Mouse (Mus musculus): ENCODE results near the gene Selenon. TPM values are rescaled to one million over a fixed set of nuclear protein-coding genes. Genes with fewer than 3 reads are reported as not detected.
"Not testable (repeated sequence)": the region's sequence is repeated elsewhere in the genome, so short reads cannot be mapped to it uniquely, and the experiment has no call there.

The Selenon gene
- total and polyA plus RNA-seq, 2 experiments from 2014 or later = 13.4 to 17.9 TPM

DNA sequence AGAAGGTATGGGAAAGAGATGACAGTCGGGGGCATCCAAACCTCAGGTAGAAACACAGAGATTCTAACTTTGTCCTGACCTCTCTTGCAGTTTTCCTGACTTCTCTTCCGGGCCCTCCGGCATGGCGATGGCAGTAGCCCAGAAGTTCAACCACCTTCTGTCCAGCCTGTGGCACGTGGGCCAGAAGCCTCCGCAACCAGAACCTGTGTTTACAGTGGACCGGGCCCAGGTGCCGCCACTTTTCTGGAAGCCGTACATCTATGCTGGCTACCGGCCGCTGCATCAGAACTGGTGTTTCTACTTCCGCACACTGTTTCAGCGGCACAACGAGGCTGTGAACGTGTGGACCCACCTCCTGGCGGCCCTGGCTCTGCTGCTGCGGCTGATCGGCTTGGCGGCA, 45.3 kb downstream of the Selenon start:
- Histone ChIP-seq H3K4me1 (ENCODE audit: insufficient read depth) (no peaks in the 10 kb centered on the region), H3K4me2 (ENCODE audit: low read depth) (no peak overlapping the region), H3K27ac (ENCODE audit: low read depth, low read length) (no peak overlapping the region), H3K9me3 (ENCODE audit: low read length) (no peaks in the 10 kb centered on the region), H3K27me3 (ENCODE audit: insufficient read depth, low read length) (no peaks in the 10 kb centered on the region), H3K4me3 (ENCODE audit: low read depth, low read length) (no peak overlapping the region), H3K9ac (no peak overlapping the region), H3K36me3 (ENCODE audit: insufficient read depth) (peaks cover 19% of the 10 kb centered on the region)
- ATAC-seq (no peak), DNase-seq (no peak)
- WGBS = 89% methylated on average over 19 of the region's 19 CpGs
- no peak for TF ChIP-seq CTCF (IDR thresholded peaks at IDR 0.05; ENCODE audit: low read depth)

DNA sequence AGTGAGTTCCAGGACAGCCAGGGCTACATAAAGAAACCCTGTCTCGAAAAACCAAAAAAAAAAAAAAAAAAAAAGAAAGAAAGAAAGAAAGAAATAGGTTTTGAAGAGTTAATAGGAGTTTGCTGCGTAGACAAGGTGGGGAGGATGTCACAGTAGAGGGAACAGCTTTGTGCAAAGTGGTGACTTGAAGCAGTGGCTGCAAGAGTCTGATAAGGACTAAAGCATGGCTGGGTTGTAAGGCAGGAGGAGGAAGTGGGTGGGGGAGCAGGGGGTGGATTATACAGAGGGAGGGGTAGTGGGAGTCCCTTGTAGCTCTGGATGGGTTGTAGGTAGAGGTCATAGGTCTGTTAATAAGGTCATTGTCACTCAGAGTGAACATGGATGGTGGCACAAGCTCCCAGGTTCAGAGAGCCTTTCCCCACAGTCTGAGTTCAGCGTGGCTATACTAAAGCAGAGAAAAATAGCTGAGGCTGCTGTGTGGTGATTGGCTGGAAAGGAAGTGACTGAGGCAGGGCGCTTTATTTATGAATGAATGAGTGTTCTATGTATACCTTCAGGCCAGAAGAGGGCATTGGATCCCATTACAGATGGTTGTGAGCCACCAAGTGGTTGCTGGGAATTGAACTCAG, 45.9 kb downstream of the Selenon start:
- 79% methylated on average over 3 of the region's 4 CpGs for WGBS
- Histone ChIP-seq H3K36me3 (ENCODE audit: insufficient read depth) (peaks cover 19% of the 10 kb centered on the region), H3K4me3 (ENCODE audit: low read depth, low read length) (no peak overlapping the region), H3K9me3 (ENCODE audit: low read length) (no peaks in the 10 kb centered on the region), H3K9ac (no peak overlapping the region), H3K27me3 (ENCODE audit: insufficient read depth, low read length) (no peaks in the 10 kb centered on the region), H3K4me1 (ENCODE audit: insufficient read depth) (no peaks in the 10 kb centered on the region), H3K27ac (ENCODE audit: low read depth, low read length) (no peak overlapping the region), H3K4me2 (ENCODE audit: low read depth) (no peak overlapping the region)
- TF ChIP-seq CTCF (IDR thresholded peaks at IDR 0.05; ENCODE audit: low read depth) = no peak
- ATAC-seq (no peak), DNase-seq (no peak)

DNA sequence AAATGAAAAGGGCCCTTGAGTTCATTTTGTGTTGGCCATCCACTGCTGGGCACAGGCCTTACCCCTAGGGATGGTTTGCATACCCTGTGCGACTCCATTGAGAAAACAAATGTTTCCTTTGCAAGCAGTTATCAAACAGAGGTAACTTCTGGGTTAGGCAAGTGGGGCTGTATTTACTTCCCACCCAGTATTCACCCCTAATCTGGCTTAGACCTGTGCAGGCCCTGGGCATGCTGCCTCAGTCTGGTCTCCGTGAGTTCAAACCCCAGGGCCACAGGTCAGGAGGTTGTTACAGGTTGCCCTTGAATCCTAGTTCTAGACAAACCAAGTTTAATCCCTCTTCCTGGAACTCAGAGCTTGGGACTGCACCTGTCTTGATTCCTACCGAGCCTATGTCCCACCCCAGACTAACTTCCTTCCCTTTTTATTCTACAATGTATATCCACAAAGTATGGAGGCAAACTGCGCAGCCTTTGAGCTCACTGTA, 46.6 kb downstream of the Selenon start:
- 90% methylated on average over 4 of the region's 4 CpGs for WGBS
- Histone ChIP-seq H3K4me1 (ENCODE audit: insufficient read depth) (no peaks in the 10 kb centered on the region), H3K9ac (no peak overlapping the region), H3K9me3 (ENCODE audit: low read length) (no peaks in the 10 kb centered on the region), H3K27ac (ENCODE audit: low read depth, low read length) (no peak overlapping the region), H3K4me2 (ENCODE audit: low read depth) (no peak overlapping the region), H3K27me3 (ENCODE audit: insufficient read depth, low read length) (no peaks in the 10 kb centered on the region), H3K36me3 (ENCODE audit: insufficient read depth) (peaks cover 19% of the 10 kb centered on the region), H3K4me3 (ENCODE audit: low read depth, low read length) (no peak overlapping the region)
- ATAC-seq (no peak), DNase-seq (no peak)
- no peak for TF ChIP-seq CTCF (IDR thresholded peaks at IDR 0.05; ENCODE audit: low read depth)

DNA sequence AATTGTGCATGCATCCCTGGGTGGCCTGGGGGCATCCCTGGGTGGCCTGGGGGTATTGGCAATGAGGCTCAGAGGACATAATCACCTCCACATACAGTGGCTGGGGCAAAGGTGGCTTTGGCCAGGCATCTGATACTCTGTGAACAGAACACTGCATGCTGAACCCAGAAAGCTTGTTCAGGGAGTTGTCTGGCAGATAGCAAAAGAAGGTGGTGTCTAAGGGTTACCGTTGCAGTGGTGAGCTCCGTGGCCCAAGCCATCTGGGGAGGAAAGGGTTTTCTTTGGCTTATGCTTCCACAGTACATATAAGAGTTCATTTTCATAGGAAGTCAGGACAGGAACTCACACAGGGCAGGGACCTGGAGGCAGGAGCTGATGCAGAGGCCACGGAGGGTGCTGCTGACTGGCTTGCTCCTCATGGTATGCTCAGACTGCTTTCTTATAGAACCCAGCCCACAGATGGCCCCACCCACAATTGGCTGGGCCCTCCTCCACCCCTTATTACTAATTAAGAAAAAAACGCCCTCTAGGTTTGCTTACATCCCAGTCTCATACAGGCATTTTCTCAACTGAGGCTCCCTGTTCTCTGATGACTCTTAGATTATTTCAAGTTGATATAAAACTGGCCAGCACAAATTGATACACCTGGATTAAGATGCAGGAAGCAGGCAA, 48.1 kb downstream of the Selenon start:
- H3K27me3 ChIP-seq (ENCODE audit: insufficient read depth, low read length) = no peaks in the 10 kb centered on the region
- no peak overlapping the region for H3K4me2 ChIP-seq (ENCODE audit: low read depth)
- ATAC-seq (no peak), DNase-seq (no peak)
- TF ChIP-seq CTCF (IDR thresholded peaks at IDR 0.05; ENCODE audit: low read depth) = no peak
- WGBS = 80% methylated on average over 4 of the region's 4 CpGs
- no peaks in the 10 kb centered on the region for H3K9me3 ChIP-seq (ENCODE audit: low read length)
- H3K4me1 ChIP-seq (ENCODE audit: insufficient read depth) = no peaks in the 10 kb centered on the region
- no peak overlapping the region for H3K4me3 ChIP-seq (ENCODE audit: low read depth, low read length)
- no peak overlapping the region for H3K27ac ChIP-seq (ENCODE audit: low read depth, low read length)
- peaks cover 19% of the 10 kb centered on the region for H3K36me3 ChIP-seq (ENCODE audit: insufficient read depth)
- H3K9ac ChIP-seq = no peak overlapping the region

DNA sequence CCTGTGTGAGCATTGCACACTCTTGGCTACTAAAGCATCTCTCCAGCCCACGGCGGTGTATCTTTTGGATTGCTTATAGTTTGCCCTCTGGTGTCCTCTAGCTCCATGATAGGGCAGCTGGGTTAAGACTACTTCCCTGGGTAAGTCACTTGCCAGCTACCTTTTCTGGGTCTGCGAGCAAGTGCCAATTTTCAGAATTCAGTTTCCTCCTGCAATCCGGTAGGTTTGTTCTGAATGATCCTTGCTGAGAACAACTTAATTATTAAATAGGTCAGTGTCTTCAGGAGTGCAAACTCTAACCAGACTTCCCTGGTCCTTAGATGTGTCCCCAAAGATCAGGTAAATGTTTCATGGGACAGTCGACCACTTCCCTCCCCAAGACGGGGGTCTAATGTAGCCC, 50.9 kb downstream of the Selenon start:
- no peaks in the 10 kb centered on the region for H3K36me3 ChIP-seq (ENCODE audit: insufficient read depth)
- TF ChIP-seq CTCF (IDR thresholded peaks at IDR 0.05; ENCODE audit: low read depth) = no peak
- no peak for DNase-seq
- H3K9me3 ChIP-seq (ENCODE audit: low read length) = no peaks in the 10 kb centered on the region
- no peak overlapping the region for H3K9ac ChIP-seq
- H3K4me2 ChIP-seq (ENCODE audit: low read depth) = no peak overlapping the region
- H3K27me3 ChIP-seq (ENCODE audit: insufficient read depth, low read length) = no peaks in the 10 kb centered on the region
- H3K4me1 ChIP-seq (ENCODE audit: insufficient read depth) = no peaks in the 10 kb centered on the region; the same call in 1 of the 2 replicates
- no peak for ATAC-seq
- WGBS = 95% methylated on average over 6 of the region's 6 CpGs
- no peak overlapping the region for H3K27ac ChIP-seq (ENCODE audit: low read depth, low read length)
- H3K4me3 ChIP-seq (ENCODE audit: low read depth, low read length) = no peak overlapping the region

DNA sequence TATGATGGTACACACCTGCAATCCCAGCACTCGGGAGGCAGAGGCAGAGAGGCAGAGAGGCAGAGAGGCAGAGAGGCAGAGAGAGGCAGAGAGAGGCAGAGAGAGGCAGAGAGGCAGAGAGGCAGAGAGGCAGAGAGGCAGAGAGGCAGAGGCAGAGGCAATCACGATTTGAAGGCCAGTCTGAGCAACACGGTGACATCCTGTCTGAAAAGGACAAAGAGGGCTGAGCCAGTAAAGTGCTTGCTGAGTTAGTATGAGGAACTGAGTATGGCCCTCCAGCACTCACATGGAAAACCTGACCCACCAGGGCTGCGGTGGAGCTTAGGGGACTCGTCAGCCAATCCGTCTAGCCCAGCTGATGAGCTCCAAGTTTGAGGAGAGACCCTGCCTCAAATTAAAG, 53.0 kb downstream of the Selenon start:
- not testable (repeated sequence) for H3K9me3 ChIP-seq (ENCODE audit: low read length); H3K4me3 ChIP-seq (ENCODE audit: low read depth, low read length); H3K4me1 ChIP-seq (ENCODE audit: insufficient read depth); H3K36me3 ChIP-seq (ENCODE audit: insufficient read depth); H3K27me3 ChIP-seq (ENCODE audit: insufficient read depth, low read length); H3K9ac ChIP-seq; ATAC-seq; H3K27ac ChIP-seq (ENCODE audit: low read depth, low read length); H3K4me2 ChIP-seq (ENCODE audit: low read depth); DNase-seq
- WGBS = 88% methylated on average over 6 of the region's 6 CpGs

DNA sequence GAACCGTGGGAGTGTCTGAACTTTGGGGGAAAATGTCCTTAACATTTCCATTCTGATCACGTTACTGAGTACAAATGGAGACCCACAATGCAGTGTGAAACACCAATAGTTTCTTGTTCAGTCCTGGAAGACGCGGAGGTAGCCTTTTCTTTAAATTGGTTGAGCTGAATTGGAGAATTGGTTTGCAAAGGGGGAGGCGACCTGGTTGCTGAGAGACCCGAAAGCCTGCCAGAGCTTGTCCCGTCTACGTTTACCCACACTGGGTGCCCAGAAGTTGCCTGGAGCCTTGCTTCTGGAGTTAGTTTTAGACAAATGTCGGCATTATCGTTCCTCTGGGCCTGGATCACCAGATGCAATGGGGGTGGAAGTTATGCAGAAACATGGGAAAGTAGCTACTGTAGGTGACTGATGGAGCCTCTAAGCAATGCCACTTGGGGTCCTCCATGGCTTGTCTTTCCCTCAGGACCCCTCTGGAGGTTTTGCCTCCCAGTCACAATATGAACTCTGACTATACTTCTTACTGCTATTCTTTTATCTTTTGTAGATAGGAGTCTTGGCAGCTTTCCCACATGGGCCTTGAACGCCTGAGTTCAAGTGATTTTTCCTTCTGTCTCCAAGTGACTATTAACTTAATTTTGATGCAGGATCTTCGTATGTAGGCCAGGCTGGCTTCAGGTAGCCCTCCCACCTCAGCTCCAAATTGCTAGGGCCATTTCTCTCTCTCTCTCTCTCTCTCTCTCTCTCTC, 53.8 kb downstream of the Selenon start:
- Histone ChIP-seq H3K4me2 (ENCODE audit: low read depth) (peak overlapping the region; percentile 94), H3K27ac (ENCODE audit: low read depth, low read length) (peak overlapping the region; percentile 73), H3K36me3 (ENCODE audit: insufficient read depth) (no peaks in the 10 kb centered on the region), H3K4me1 (ENCODE audit: insufficient read depth) (no peaks in the 10 kb centered on the region; the same call in none of the 2 replicates), H3K9ac (peak overlapping the region; percentile 73; the same call in 1 of the 2 replicates), H3K4me3 (ENCODE audit: low read depth, low read length) (peak overlapping the region; percentile 49), H3K9me3 (ENCODE audit: low read length) (no peaks in the 10 kb centered on the region), H3K27me3 (ENCODE audit: insufficient read depth, low read length) (no peaks in the 10 kb centered on the region)
- DNase-seq (peak; percentile 51), ATAC-seq (peak; percentile 47)
- TF ChIP-seq CTCF (IDR thresholded peaks at IDR 0.05; ENCODE audit: low read depth) = no peak
- WGBS = 47% methylated on average over 12 of the region's 12 CpGs

Data from forebrain, postnatal 0 days (tissue).